Mouse (Mus musculus): ENCODE results near the gene Ppox. TPM values are rescaled to one million over a fixed set of nuclear protein-coding genes. Genes with fewer than 3 reads are reported as not detected.

Gene Ppox
- polyA plus RNA-seq, 1 experiment from 2014 or later: 48.6 TPM

DNA sequence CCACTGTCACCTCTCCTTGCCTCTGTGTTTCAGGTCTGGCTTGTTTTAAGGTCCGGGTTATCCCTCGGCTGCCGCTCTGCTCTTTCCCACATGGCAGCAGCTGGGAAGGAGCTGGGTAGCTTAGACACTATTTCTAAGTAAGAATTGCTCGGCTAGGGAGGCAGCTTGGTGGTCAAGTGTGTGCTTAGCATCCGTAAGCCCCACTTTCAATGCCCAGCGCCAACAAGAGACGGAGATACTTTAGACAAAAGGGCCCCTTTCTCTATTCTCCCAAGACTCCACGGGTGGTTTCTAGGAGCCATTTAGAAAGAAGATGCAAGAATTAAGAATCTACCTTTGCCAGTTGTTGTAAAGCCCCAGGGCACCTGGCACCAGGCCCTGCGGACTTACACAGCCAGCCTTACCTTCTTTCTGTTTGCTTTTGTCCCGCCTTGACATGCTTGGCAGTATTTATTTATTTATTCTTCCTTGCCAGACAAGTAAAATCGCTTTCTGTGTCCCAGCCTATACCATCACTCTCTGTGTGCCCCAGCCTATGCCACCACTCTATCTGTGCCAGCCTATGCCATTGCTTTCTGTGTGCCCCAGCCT, 5.7 kb downstream of the Ppox start:
- WGBS: 86% methylated on average over 11 of the region's 11 CpGs
- no peaks in the 10 kb centered on the region for H3K9me3 ChIP-seq (ENCODE audit: control insufficient read depth, low read length)
- DNase-seq (ENCODE audit: low spot score): no peak
- no peak overlapping the region for H3K9ac ChIP-seq (ENCODE audit: low read length)
- H3K4me1 ChIP-seq (replicated peaks; ENCODE audit: control insufficient read depth, insufficient read depth, low read length): peaks cover 12% of the 10 kb centered on the region
- no peak overlapping the region for H3K4me3 ChIP-seq (ENCODE audit: low read depth, low read length)
- H3K27me3 ChIP-seq (replicated peaks; ENCODE audit: control insufficient read depth, insufficient read depth, low read length): no peaks in the 10 kb centered on the region
- no peak overlapping the region for H3K27ac ChIP-seq (ENCODE audit: low read depth)
- ATAC-seq (replicated peaks; ENCODE audit: low FRiP score, low TSS enrichment, low read depth): no peak
- H3K4me2 ChIP-seq (ENCODE audit: low read length): no peak overlapping the region
- peaks cover 63% of the 10 kb centered on the region for H3K36me3 ChIP-seq (ENCODE audit: control insufficient read depth, insufficient read depth, low read length)

DNA sequence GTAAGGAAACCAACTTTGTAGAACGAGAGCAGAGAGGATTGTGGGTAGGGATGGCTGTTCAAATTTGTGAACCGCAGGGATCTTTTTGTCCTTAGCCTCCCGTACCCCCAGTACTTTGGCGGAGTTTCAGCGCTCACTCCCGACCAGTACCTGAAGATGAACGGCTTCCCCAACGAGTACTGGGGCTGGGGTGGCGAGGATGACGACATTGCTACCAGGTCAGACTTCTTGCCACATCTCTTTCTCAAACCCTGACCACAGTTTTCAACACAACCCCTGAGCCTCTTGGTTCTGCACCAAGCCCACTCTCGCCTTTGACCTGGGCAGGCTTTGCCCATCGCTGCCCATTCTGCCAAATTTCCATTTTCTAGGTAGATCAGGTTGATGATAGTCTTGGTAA, 6.8 kb downstream of the Ppox start:
- 88% methylated on average over 12 of the region's 12 CpGs for WGBS
- H3K36me3 ChIP-seq (ENCODE audit: control insufficient read depth, insufficient read depth, low read length): peaks cover 63% of the 10 kb centered on the region
- ATAC-seq (replicated peaks; ENCODE audit: low FRiP score, low TSS enrichment, low read depth): no peak

DNA sequence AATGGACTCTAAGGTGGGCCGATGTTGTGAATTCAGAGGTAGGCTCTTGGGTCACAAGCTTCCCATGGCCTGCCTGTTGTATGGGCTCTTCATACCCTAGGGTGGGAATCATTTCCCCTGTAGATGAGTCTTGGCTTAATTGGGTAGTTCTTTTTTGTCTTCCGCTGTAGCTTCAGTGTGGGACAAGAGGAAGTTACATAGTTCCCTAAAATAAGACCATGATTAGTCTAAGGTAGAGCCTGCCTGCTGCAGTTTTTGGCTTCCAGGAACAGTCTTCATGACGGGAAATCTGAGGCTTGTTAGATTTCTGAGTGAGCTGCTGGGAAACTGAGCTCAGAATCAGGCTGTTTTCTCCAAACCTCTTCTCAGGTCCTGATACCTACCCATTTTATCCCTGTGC, 8.9 kb downstream of the Ppox start:
- H3K9me3 ChIP-seq (ENCODE audit: control insufficient read depth, low read length): no peaks in the 10 kb centered on the region
- no peaks in the 10 kb centered on the region for H3K27me3 ChIP-seq (replicated peaks; ENCODE audit: control insufficient read depth, insufficient read depth, low read length)
- H3K4me2 ChIP-seq (ENCODE audit: low read length): no peak overlapping the region
- H3K4me3 ChIP-seq (ENCODE audit: low read depth, low read length): no peak overlapping the region
- H3K36me3 ChIP-seq (ENCODE audit: control insufficient read depth, insufficient read depth, low read length): peaks cover 52% of the 10 kb centered on the region
- DNase-seq (ENCODE audit: low spot score): no peak
- 93% methylated on average over 3 of the region's 3 CpGs for WGBS
- H3K27ac ChIP-seq (ENCODE audit: low read depth): no peak overlapping the region
- no peak for ATAC-seq (replicated peaks; ENCODE audit: low FRiP score, low TSS enrichment, low read depth)
- H3K4me1 ChIP-seq (replicated peaks; ENCODE audit: control insufficient read depth, insufficient read depth, low read length): peaks cover 7% of the 10 kb centered on the region
- H3K9ac ChIP-seq (ENCODE audit: low read length): no peak overlapping the region

More for the DNA sequence above, 6.8 kb downstream of the Ppox start:
- H3K27ac ChIP-seq (ENCODE audit: low read depth): no peak overlapping the region
- H3K4me1 ChIP-seq (replicated peaks; ENCODE audit: control insufficient read depth, insufficient read depth, low read length): peaks cover 7% of the 10 kb centered on the region
- no peaks in the 10 kb centered on the region for H3K9me3 ChIP-seq (ENCODE audit: control insufficient read depth, low read length)
- no peak overlapping the region for H3K4me3 ChIP-seq (ENCODE audit: low read depth, low read length)
- DNase-seq (ENCODE audit: low spot score): no peak
- H3K4me2 ChIP-seq (ENCODE audit: low read length): no peak overlapping the region
- no peak overlapping the region for H3K9ac ChIP-seq (ENCODE audit: low read length)
- H3K27me3 ChIP-seq (replicated peaks; ENCODE audit: control insufficient read depth, insufficient read depth, low read length): no peaks in the 10 kb centered on the region

DNA sequence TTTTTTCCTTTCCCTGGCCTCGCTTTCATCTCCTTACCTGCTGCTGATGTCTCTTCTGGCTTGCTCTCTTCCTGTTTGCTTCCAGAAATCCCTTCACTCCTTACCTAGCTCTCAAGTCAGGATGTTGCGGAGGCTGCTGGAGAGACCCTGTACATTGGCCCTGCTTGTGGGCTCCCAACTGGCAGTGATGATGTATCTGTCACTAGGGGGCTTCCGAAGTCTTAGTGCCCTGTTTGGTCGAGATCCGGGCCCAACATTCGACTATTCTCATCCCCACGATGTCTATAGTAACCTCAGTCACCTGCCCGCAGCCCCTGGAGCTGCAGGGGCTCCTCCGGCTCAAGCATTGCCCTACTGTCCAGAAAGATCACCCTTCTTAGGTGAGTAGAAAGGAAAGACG, 9.4 kb downstream of the Ppox start:
- Histone ChIP-seq H3K36me3 (ENCODE audit: control insufficient read depth, insufficient read depth, low read length) (peaks cover 47% of the 10 kb centered on the region), H3K4me3 (ENCODE audit: low read depth, low read length) (no peak overlapping the region), H3K27me3 (replicated peaks; ENCODE audit: control insufficient read depth, insufficient read depth, low read length) (no peaks in the 10 kb centered on the region), H3K4me2 (ENCODE audit: low read length) (no peak overlapping the region), H3K4me1 (replicated peaks; ENCODE audit: control insufficient read depth, insufficient read depth, low read length) (peaks cover 7% of the 10 kb centered on the region), H3K27ac (ENCODE audit: low read depth) (no peak overlapping the region), H3K9ac (ENCODE audit: low read length) (no peak overlapping the region), H3K9me3 (ENCODE audit: control insufficient read depth, low read length) (no peaks in the 10 kb centered on the region)
- 72% methylated on average over 10 of the region's 10 CpGs for WGBS
- DNase-seq (ENCODE audit: low spot score) (no peak), ATAC-seq (replicated peaks; ENCODE audit: low FRiP score, low TSS enrichment, low read depth) (no peak)

DNA sequence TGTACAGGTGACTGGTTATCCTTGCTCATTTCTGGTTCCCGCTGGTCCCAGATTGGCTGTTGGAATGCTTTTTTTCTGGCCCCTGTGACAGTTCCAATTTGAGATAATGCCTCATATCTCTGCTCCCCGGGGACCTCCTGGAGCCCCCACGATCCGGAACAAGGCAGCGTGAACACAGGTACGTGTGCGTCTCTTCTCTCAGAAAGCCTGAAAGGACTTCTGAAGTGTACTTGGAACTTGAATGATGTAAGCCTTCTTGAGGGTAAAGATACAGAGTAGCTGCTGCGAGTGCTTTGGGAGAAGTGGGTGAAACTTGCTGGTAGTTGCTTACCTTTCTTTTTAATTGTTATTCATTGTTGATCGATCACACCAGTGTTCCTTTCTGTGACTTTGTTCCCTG, 9.8 kb downstream of the Ppox start:
- peaks cover 43% of the 10 kb centered on the region for H3K36me3 ChIP-seq (ENCODE audit: control insufficient read depth, insufficient read depth, low read length)
- H3K9me3 ChIP-seq (ENCODE audit: control insufficient read depth, low read length): no peaks in the 10 kb centered on the region
- peak overlapping the region; percentile 58; the same call in 1 of the 2 replicates for H3K9ac ChIP-seq (ENCODE audit: low read length)
- DNase-seq (ENCODE audit: low spot score) (no peak), ATAC-seq (replicated peaks; ENCODE audit: low FRiP score, low TSS enrichment, low read depth) (no peak)
- WGBS: 47% methylated on average over 9 of the region's 9 CpGs
- H3K27ac ChIP-seq (ENCODE audit: low read depth): no peak overlapping the region
- peaks cover 7% of the 10 kb centered on the region for H3K4me1 ChIP-seq (replicated peaks; ENCODE audit: control insufficient read depth, insufficient read depth, low read length)
- H3K27me3 ChIP-seq (replicated peaks; ENCODE audit: control insufficient read depth, insufficient read depth, low read length): no peaks in the 10 kb centered on the region
- peak overlapping the region; percentile 76 for H3K4me3 ChIP-seq (ENCODE audit: low read depth, low read length)
- H3K4me2 ChIP-seq (ENCODE audit: low read length): peak overlapping the region; percentile 67

DNA sequence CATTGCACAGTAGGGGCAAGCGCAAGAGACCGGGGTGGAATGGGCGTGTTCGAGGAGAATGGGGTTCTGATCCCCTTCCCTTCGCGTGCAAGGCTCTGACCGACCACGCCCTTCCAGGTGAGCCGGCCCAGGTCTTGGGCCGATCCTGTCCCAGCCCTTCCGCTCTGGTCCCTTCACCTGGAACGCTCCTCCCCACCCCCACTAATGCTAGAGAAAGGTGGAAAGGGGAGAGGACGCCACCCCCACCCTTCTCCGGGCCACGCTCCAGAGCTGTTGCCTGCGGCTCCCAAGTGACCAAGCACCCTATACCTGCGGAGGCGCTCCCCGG, 10.4 kb downstream of the Ppox start:
- peak overlapping the region; percentile 67 for H3K4me2 ChIP-seq (ENCODE audit: low read length)
- 0% methylated on average over 19 of the region's 19 CpGs for WGBS
- 0 out of 2 replicates have a peak overlapping the region, but pooled peaks have one; percentile 12 for H3K27ac ChIP-seq (ENCODE audit: low read depth)
- H3K4me3 ChIP-seq (ENCODE audit: low read depth, low read length): peak overlapping the region; percentile 76
- peaks cover 7% of the 10 kb centered on the region for H3K4me1 ChIP-seq (replicated peaks; ENCODE audit: control insufficient read depth, insufficient read depth, low read length)
- peak; percentile 82 for ATAC-seq (replicated peaks; ENCODE audit: low FRiP score, low TSS enrichment, low read depth)
- peaks cover 37% of the 10 kb centered on the region for H3K36me3 ChIP-seq (ENCODE audit: control insufficient read depth, insufficient read depth, low read length)
- DNase-seq (ENCODE audit: low spot score): no peak
- H3K9me3 ChIP-seq (ENCODE audit: control insufficient read depth, low read length): no peaks in the 10 kb centered on the region
- peak overlapping the region; percentile 58 for H3K9ac ChIP-seq (ENCODE audit: low read length)
- no peaks in the 10 kb centered on the region for H3K27me3 ChIP-seq (replicated peaks; ENCODE audit: control insufficient read depth, insufficient read depth, low read length)

DNA sequence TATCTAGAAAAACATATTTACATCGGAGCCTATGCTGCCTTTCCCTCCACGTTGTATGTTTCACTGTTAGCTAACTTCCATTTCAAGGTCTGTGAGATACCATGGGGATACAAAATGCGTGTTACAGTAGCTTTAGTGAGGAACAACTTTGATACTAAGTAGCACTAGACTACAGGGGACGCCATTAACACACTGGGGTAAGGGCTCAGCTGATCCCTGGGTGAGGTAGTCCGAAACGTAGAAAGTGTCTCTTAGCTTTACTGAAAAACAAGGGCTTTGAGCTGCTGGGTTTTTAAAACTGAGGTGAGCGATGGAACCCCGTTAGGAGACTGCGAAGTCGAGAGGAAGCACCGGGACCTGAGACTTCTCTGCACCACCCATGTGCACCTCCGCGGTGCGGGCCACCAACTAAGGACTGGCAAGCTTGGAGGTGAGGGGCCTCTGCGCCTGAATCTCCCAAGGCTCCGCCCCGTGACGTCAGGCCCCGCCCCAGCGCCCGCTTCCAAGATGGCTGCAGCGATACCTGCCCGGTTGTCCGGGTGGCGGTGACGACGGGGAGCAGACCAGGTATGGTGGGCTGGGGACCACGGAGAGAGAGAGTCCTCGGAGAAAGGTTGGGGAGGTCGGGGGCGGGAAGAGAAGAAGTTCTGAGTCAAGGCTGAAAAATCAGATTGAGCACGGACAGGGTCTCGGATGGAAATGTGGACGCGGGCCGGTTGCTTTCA, 11.0 kb downstream of the Ppox start, which contains the start of gene B4galt3:
TSS of gene B4galt3 (plus strand) at position 481 of the 725 bp plus-strand sequence.
- Histone ChIP-seq H3K4me1 (replicated peaks; ENCODE audit: control insufficient read depth, insufficient read depth, low read length) (peaks cover 7% of the 10 kb centered on the region), H3K9ac (ENCODE audit: low read length) (peak within 1 kb of the TSS; percentile 58), H3K4me3 (ENCODE audit: low read depth, low read length) (peak within 1 kb of the TSS; percentile 76), H3K27ac (ENCODE audit: low read depth) (peak within 1 kb of the TSS; percentile 12; the same call in 1 of the 2 replicates), H3K36me3 (ENCODE audit: control insufficient read depth, insufficient read depth, low read length) (peaks cover 31% of the 10 kb centered on the region), H3K27me3 (replicated peaks; ENCODE audit: control insufficient read depth, insufficient read depth, low read length) (no peaks in the 10 kb centered on the region), H3K9me3 (ENCODE audit: control insufficient read depth, low read length) (no peaks in the 10 kb centered on the region), H3K4me2 (ENCODE audit: low read length) (peak within 1 kb of the TSS; percentile 67)
- WGBS: 3% methylated on average over 36 of the region's 36 CpGs
- peak; percentile 99 for DNase-seq (ENCODE audit: low spot score)
- ATAC-seq (replicated peaks; ENCODE audit: low FRiP score, low TSS enrichment, low read depth): peak; percentile 96

DNA sequence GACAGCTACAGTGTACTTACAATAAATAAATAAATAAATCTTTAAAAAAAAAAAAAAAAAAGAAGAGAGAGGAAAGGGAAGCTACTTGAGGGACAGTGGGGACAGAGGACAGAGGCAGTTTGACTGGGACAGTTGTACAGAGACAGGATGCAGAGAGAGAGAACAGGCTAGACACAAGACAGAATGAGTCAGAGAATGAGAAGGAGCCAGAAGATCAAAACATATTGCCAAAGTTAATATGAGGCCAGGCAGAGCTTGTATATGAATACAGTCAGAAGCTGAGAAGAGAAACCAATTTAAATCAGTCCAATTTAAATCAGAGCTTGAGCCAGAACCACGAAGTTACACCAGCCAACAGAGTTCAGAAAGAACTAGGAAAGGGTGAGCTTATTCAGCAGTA, 12.6 kb downstream of the Ppox start:
- H3K27ac ChIP-seq (ENCODE audit: low read depth): no peak overlapping the region
- 53% methylated on average over 1 of the region's 1 CpGs for WGBS
- no peaks in the 10 kb centered on the region for H3K9me3 ChIP-seq (ENCODE audit: control insufficient read depth, low read length)
- peaks cover 7% of the 10 kb centered on the region for H3K4me1 ChIP-seq (replicated peaks; ENCODE audit: control insufficient read depth, insufficient read depth, low read length)
- DNase-seq (ENCODE audit: low spot score): no peak
- no peak overlapping the region for H3K4me2 ChIP-seq (ENCODE audit: low read length)
- no peak overlapping the region for H3K4me3 ChIP-seq (ENCODE audit: low read depth, low read length)
- H3K9ac ChIP-seq (ENCODE audit: low read length): no peak overlapping the region
- no peak for ATAC-seq (replicated peaks; ENCODE audit: low FRiP score, low TSS enrichment, low read depth)
- peaks cover 15% of the 10 kb centered on the region for H3K36me3 ChIP-seq (ENCODE audit: control insufficient read depth, insufficient read depth, low read length)
- no peaks in the 10 kb centered on the region for H3K27me3 ChIP-seq (replicated peaks; ENCODE audit: control insufficient read depth, insufficient read depth, low read length)

Data from intestine, embryonic 14.5 days (tissue).